Mouse (Mus musculus): ENCODE results near the gene Klc4.

GRCm38 (mm10) chr17:46591406-46591805 lies 54.4 kb downstream of the Klc4 start:
- TF ChIP-seq CTCF (IDR thresholded peaks at IDR 0.05; ENCODE audit: extremely low read depth, insufficient read length, insufficient replicate concordance, low read depth, low read length) (no peak), POLR2A (IDR thresholded peaks at IDR 0.05; ENCODE audit: low read depth, low read length) (no peak)
